Comparison of ENCODE assay signal across 20 mouse cellular contexts in genomic region chr10:64049946-64050345, GRCm38 (mm10). TPM values are rescaled to one million over a fixed set of nuclear protein-coding genes. Genes with fewer than 3 reads are reported as not detected.
"Had no signal": no experiment of that assay in that cellular context is flagged by ENCODE, and none has a peak within 500 bp of the region (broad histone marks: within the 10 kb centered on the region; RNA-seq: fewer than 3 reads in every experiment).

No protein-coding gene starts in this region.

- ATAC-seq: liver, postnatal 0 days; midbrain, embryonic 15.5 days had no signal

- H3K36me3 ChIP-seq: kidney, embryonic 15.5 days; limb, embryonic 12.5 days; limb, embryonic 15.5 days; midbrain, embryonic 12.5 days; midbrain, embryonic 15.5 days had no signal

- H3K9ac ChIP-seq: kidney, embryonic 15.5 days; limb, embryonic 12.5 days; limb, embryonic 15.5 days; liver, embryonic 14.5 days; liver, postnatal 0 days; lung, embryonic 14.5 days; midbrain, embryonic 12.5 days; midbrain, embryonic 15.5 days had no signal

- H3K4me2 ChIP-seq: kidney, embryonic 15.5 days; limb, embryonic 12.5 days; limb, embryonic 15.5 days; liver, embryonic 11.5 days; lung, embryonic 14.5 days; midbrain, embryonic 12.5 days; midbrain, embryonic 15.5 days had no signal

- H3K27me3 ChIP-seq: kidney, embryonic 15.5 days; limb, embryonic 12.5 days; limb, embryonic 15.5 days; midbrain, embryonic 12.5 days; midbrain, embryonic 15.5 days had no signal

- H3K4me1 ChIP-seq: kidney, embryonic 15.5 days; limb, embryonic 12.5 days; limb, embryonic 15.5 days; midbrain, embryonic 12.5 days; midbrain, embryonic 15.5 days had no signal

- H3K4me3 ChIP-seq: kidney, embryonic 15.5 days; limb, embryonic 12.5 days; limb, embryonic 15.5 days; midbrain, embryonic 12.5 days; midbrain, embryonic 15.5 days had no signal

- H3K27ac ChIP-seq: kidney, embryonic 15.5 days; limb, embryonic 12.5 days; limb, embryonic 15.5 days; liver, embryonic 14.5 days; macrophage; midbrain, embryonic 12.5 days; midbrain, embryonic 15.5 days; stomach, postnatal 0 days had no signal

- H3K9me3 ChIP-seq: kidney, embryonic 15.5 days; limb, embryonic 12.5 days; limb, embryonic 15.5 days; midbrain, embryonic 12.5 days; midbrain, embryonic 15.5 days had no signal

- DNase-seq: kidney, adult 11 months; kidney, adult 8-10 months; kidney, postnatal 14 days; layer of hippocampus, postnatal 36 days; liver, postnatal 0 days; lung, embryonic 14.5 days; thymus, adult 2 months; thymus, postnatal 14 days; thymus, postnatal 4 days had no signal

RNA-seq across cellular contexts. Expression of gene Lrrtm3, which starts 40.1 kb away (rescaled TPM):
- total RNA-seq: megakaryocyte, adult 5-6 weeks had no signal
- polyA plus RNA-seq: macrophage; spleen, adult 2 months; thymus, adult 2 months had no signal
